Mouse (Mus musculus) ES-Bruce4 (cell line): Measurements from ENCODE around the gene Fam118b. TPM values are rescaled to one million over a fixed set of nuclear protein-coding genes. Genes with fewer than 3 reads are reported as not detected.

Experiments
- H3K27ac ChIP-seq: 2 replicates; pipeline ENCODE4 v1.5.1; 2012; ENCODE audit warnings: low read length, inconsistent platforms; ENCODE audit not compliant: insufficient read depth
- H3K27me3 ChIP-seq: 2 replicates; pipeline ENCODE4 v1.6.1; 2012; ENCODE audit warnings: mild to moderate bottlenecking, low read length, inconsistent platforms; ENCODE audit not compliant: control insufficient read depth, poor library complexity, insufficient read depth, severe bottlenecking
- H3K36me3 ChIP-seq: 2 replicates; pipeline ENCODE4 v1.6.1; 2012; ENCODE audit warnings: inconsistent platforms, mild to moderate bottlenecking, low read length, moderate library complexity; ENCODE audit not compliant: control insufficient read depth, poor library complexity, insufficient read depth, severe bottlenecking
- H3K4me1 ChIP-seq: one replicate; pipeline ENCODE4 v1.8.1; 2011; ENCODE audit warnings: low read length; ENCODE audit not compliant: control insufficient read depth, insufficient read depth
- H3K4me3 ChIP-seq: 2 replicates; pipeline ENCODE4 v1.5.1; 2011; ENCODE audit warnings: low read depth, mild to moderate bottlenecking, low read length
- H3K9ac ChIP-seq: 2 replicates; pipeline ENCODE4 v1.6.1; 2012; ENCODE audit warnings: low read depth, mild to moderate bottlenecking, inconsistent platforms; ENCODE audit not compliant: poor library complexity, severe bottlenecking
- H3K9me3 ChIP-seq: replicated peaks from 2 replicates; pipeline ENCODE4 v1.6.1; 2012; ENCODE audit warnings: mild to moderate bottlenecking, low read length, inconsistent platforms; ENCODE audit not compliant: control insufficient read depth, poor library complexity, insufficient read depth, severe bottlenecking
- CTCF ChIP-seq: IDR thresholded peaks from one replicate; pipeline ENCODE4 v1.8.1; 2011; ENCODE audit warnings: low read depth, low read length
- EP300 ChIP-seq: IDR thresholded peaks from 2 replicates; pipeline ENCODE4 v1.6.1; 2011; ENCODE audit warnings: low read depth, low read length; ENCODE audit not compliant: insufficient read depth
- POLR2A ChIP-seq: IDR thresholded peaks from one replicate; pipeline ENCODE4 v1.8.1; 2011; ENCODE audit warnings: low read length; ENCODE audit not compliant: insufficient read depth
- polyA plus RNA-seq: library from polyadenylated mRNA; stranded (reverse); fragments of >200 nt; gene quantifications from 2 replicates; pipeline ENCODE4 v1.2.4, GENCODE M21; 2011; ENCODE audit warnings: low read depth; ENCODE audit not compliant: missing spikeins, insufficient read depth, insufficient read length

Gene Fam118b
- polyA plus RNA-seq, 1 experiment = 32.1 TPM

GRCm38 (mm10) chr9:35228671-35229070 is 38.9 kb downstream of the Fam118b start:
- no peak overlapping the region for H3K4me3 ChIP-seq
- H3K27me3 ChIP-seq = no peaks in the 10 kb centered on the region
- no peak overlapping the region for H3K9ac ChIP-seq
- H3K4me1 ChIP-seq = no peaks in the 10 kb centered on the region
- no peaks in the 10 kb centered on the region for H3K9me3 ChIP-seq
- H3K36me3 ChIP-seq = no peaks in the 10 kb centered on the region; the same call in 1 of the 2 replicates
- TF ChIP-seq POLR2A (no peak), EP300 (no peak), CTCF (no peak)
- H3K27ac ChIP-seq = no peak overlapping the region

DNA sequence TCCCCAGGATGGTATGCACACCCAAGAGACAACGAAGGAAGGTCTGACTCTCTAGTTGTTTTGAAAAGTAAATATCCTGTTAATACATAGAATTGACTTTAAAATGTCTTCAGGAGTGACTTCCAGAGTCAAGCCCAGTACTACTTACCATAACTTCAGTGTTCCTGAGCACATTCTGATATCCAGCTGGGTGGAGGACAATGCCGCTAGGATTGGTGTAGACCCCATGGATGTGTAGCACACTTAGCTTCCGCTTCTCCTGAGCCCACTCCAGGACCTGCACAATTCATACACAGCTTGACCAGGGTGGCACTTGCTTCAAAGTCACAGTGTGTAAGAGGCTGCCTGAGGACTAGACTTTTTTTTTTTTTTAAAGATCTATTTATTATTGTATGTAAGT is 44.1 kb downstream of the Fam118b start:
- H3K4me3 ChIP-seq = no peak overlapping the region
- H3K27ac ChIP-seq = no peak overlapping the region
- H3K36me3 ChIP-seq = peaks cover 2% of the 10 kb centered on the region; the same call in 1 of the 2 replicates

GRCm38 (mm10) chr9:35217963-35218362 is 49.6 kb downstream of the Fam118b start:
- TF ChIP-seq POLR2A (no peak), EP300 (no peak), CTCF (no peak)
- H3K27me3 ChIP-seq = no peaks in the 10 kb centered on the region
- no peak overlapping the region for H3K4me3 ChIP-seq
- no peak overlapping the region for H3K9ac ChIP-seq
- H3K27ac ChIP-seq = no peak overlapping the region
- no peaks in the 10 kb centered on the region for H3K9me3 ChIP-seq
- no peaks in the 10 kb centered on the region for H3K4me1 ChIP-seq
- H3K36me3 ChIP-seq = peaks cover 41% of the 10 kb centered on the region

More for the DNA sequence above, 44.1 kb downstream of the Fam118b start:
- Histone ChIP-seq H3K4me1 (no peaks in the 10 kb centered on the region), H3K9me3 (no peaks in the 10 kb centered on the region), H3K9ac (no peak overlapping the region), H3K27me3 (no peaks in the 10 kb centered on the region)
- TF ChIP-seq POLR2A (no peak), EP300 (no peak), CTCF (no peak)

DNA sequence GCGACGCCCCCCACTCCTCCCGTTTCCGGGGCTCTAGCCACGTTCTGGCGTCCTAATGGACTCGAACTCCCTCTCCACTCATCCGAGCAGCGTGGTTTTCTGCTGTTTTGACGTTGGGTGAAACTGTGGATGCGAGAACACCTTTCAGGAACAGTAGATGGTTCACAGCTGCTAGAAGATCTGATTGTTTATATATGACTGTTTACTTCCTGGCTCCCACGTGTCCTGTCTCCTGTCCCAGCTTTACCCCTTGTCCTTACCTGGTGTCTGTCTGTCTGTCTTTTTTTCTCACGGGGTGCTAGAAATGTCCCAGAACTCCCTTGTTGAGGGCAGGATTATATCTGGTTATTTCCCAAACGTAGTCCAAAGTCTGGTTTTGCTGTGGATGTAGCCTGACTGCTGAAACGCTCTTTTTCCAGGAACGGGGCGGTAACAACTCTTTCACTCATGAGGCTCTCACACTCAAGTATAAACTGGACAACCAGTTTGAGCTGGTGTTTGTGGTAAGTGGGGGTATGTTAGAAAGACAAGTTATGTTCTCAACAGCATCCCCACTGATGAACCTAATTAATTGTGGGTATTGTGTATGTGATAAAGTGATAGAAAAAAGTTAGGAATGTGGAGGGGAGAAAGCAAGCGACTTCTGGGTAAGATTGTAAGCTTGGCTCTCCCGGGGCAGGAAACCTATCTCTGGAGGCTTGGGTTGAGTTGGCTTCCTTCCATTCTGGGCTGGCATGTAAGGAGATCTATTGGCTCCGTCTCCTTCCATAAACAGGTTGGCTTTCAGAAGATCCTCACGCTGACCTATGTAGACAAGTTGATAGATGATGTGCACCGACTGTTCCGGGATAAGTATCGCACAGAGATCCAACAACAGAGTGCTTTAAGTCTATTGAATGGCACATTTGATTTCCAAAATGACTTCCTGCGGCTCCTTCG is 55.8 kb downstream of the Fam118b start:
- peak overlapping the region; percentile 4; the same call in 1 of the 2 replicates for H3K27ac ChIP-seq
- H3K9ac ChIP-seq = peak overlapping the region; percentile 72
- H3K9me3 ChIP-seq = no peaks in the 10 kb centered on the region
- peaks cover 58% of the 10 kb centered on the region for H3K36me3 ChIP-seq
- H3K27me3 ChIP-seq = no peaks in the 10 kb centered on the region
- peak overlapping the region; percentile 100 for H3K4me3 ChIP-seq
- TF ChIP-seq EP300 (no peak), POLR2A (no peak), CTCF (no peak)
- H3K4me1 ChIP-seq = no peaks in the 10 kb centered on the region

DNA sequence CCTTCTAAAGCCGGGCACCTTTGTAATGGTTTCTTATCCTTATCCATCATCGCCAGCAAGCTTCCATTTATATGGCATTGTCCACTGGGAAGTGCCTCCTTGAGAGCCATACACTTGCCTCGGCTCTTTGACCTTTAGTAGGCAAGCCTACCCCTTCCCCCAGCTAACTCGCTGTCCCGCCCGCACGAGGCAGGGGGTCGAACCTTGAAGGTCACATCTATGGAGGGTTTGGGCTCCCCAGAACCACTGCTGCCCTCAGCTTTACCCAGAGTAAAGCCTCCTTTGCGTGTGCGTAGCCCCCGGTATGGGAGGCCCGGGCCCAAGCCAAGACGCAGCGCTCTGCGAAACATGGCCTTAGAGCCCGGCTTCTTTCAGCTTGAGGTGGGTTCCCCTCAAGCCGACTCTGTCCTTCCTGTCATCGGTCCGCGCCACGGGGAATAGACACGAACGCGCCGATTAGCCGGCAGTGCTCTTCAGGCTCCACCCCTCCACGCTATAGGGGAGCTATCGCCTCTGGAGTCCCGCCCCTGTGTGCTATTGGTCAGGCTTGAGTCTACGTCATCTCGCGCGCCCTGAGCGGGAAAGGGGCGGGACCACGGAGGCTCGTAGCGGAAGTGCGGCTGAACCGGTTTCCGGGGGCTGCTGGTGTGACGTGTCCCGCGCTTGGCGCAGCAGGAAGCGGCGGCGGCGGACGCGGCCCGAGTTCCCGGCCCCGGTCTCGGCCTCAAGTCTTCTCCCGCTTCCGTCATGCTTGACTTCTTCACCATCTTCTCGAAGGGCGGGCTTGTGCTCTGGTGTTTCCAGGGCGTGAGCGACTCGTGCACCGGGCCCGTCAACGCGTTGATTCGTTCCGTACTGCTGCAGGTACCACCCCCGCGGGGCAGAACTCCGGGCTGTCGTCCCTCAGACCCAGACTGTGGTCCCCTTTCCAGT is 56.8 kb downstream of the Fam118b start, which contains the start of gene Foxred1:
Gene Foxred1 (minus strand): TSS at position 514 of the 933 bp plus-strand sequence.
- peak within 1 kb of the TSS; percentile 72 for H3K9ac ChIP-seq
- H3K27me3 ChIP-seq = no peaks in the 10 kb centered on the region
- TF ChIP-seq EP300 (no peak), CTCF (no peak), POLR2A (peak; percentile 64)
- H3K27ac ChIP-seq = peak within 1 kb of the TSS; percentile 24
- H3K36me3 ChIP-seq = peaks cover 63% of the 10 kb centered on the region
- H3K4me3 ChIP-seq = peak within 1 kb of the TSS; percentile 100
- no peaks in the 10 kb centered on the region for H3K9me3 ChIP-seq
- H3K4me1 ChIP-seq = no peaks in the 10 kb centered on the region

DNA sequence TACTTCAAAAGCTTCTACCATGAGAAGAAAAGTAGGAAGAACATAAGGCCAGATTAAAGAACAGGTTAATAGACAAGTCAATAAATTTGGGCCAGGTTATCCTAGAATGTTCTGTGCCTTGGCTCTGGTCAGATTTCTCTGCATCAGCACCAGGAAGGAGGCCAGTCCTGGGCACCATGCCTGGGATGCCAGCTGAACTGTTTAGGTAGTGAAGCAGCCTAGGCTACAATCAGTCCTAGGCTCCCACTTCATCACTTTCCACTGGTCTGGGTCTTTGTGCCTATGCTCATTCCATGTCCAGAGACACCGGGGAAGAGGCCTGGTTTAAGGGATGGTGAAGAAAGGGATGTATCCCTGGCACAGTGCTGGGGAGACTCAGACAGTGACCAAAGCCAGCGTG is 63.2 kb downstream of the Fam118b start:
- Histone ChIP-seq H3K4me3 (no peak overlapping the region), H3K9ac (no peak overlapping the region)
- TF ChIP-seq EP300 (no peak), CTCF (no peak), POLR2A (no peak)

More for the DNA sequence above, 63.2 kb downstream of the Fam118b start:
- H3K36me3 ChIP-seq = peaks cover 42% of the 10 kb centered on the region
- H3K9me3 ChIP-seq = no peaks in the 10 kb centered on the region
- no peaks in the 10 kb centered on the region for H3K27me3 ChIP-seq
- H3K27ac ChIP-seq = no peak overlapping the region
- H3K4me1 ChIP-seq = no peaks in the 10 kb centered on the region
